Mouse (Mus musculus) limb, embryonic 14.5 days (tissue): ENCODE measurements around the gene Nes. TPM values are rescaled to one million over a fixed set of nuclear protein-coding genes. Genes with fewer than 3 reads are reported as not detected.

Experiments
- ATAC-seq: fragments of 200-750 bp; cut with Nextera tagmentation; 2 replicates; pipeline ENCODE4 v1.8.0; 2017; ENCODE audit warnings: low read depth, moderate number of reproducible peaks, moderate TSS enrichment; ENCODE audit not compliant: low FRiP score
- DNase-seq: peaks from one replicate; pipeline ENCODE4 v3.0.0-alpha.2; 2015; ENCODE audit warnings: low spot score
- H3K27ac ChIP-seq: fragments of 300-500 bp; sonication (generic); replicated peaks from 2 replicates; pipeline ENCODE4 v1.5.1; 2014; ENCODE audit warnings: low read depth, mild to moderate bottlenecking, low read length, moderate library complexity, mixed read lengths
- H3K27me3 ChIP-seq: fragments of 300-500 bp; sonication (generic); 2 replicates; pipeline ENCODE4 v1.6.1; 2014; ENCODE audit warnings: low read length, mixed read lengths; ENCODE audit not compliant: control insufficient read depth, insufficient read depth
- H3K36me3 ChIP-seq: fragments of 300-500 bp; sonication (generic); 2 replicates; pipeline ENCODE4 v1.6.1; 2014; ENCODE audit warnings: mild to moderate bottlenecking, low read length, moderate library complexity, mixed read lengths; ENCODE audit not compliant: control insufficient read depth, insufficient read depth
- H3K4me1 ChIP-seq: fragments of 300-500 bp; sonication (generic); 2 replicates; pipeline ENCODE4 v1.6.1; 2014; ENCODE audit warnings: antibody characterized with exemption, low read length, mixed read lengths; ENCODE audit not compliant: control insufficient read depth, insufficient read depth
- H3K4me2 ChIP-seq: fragments of 300-500 bp; sonication (generic); replicated peaks from 2 replicates; pipeline ENCODE4 v1.6.1; 2014; ENCODE audit warnings: low read depth, mild to moderate bottlenecking, low read length, moderate library complexity; ENCODE audit not compliant: severe bottlenecking
- H3K4me3 ChIP-seq: fragments of 300-500 bp; sonication (generic); replicated peaks from 2 replicates; pipeline ENCODE4 v1.5.1; 2014; ENCODE audit warnings: low read length
- H3K9ac ChIP-seq: fragments of 300-500 bp; sonication (generic); 2 replicates; pipeline ENCODE4 v1.6.1; 2014; ENCODE audit warnings: mild to moderate bottlenecking, low read depth, low read length, moderate library complexity; ENCODE audit not compliant: severe bottlenecking
- H3K9me3 ChIP-seq: fragments of 300-500 bp; sonication (generic); 2 replicates; pipeline ENCODE4 v1.6.1; 2016; ENCODE audit warnings: low read length; ENCODE audit not compliant: control insufficient read depth
- POLR2A ChIP-seq: fragments of 200-500 bp; IDR thresholded peaks from 2 replicates; pipeline ENCODE4 v1.8.0; 2012; ENCODE audit warnings: inconsistent platforms, mild to moderate bottlenecking, moderate library complexity, borderline replicate concordance; ENCODE audit not compliant: insufficient read depth, insufficient read length; ENCODE audit errors: extremely low read depth
- WGBS: fragments of 180-500 bp; shearing (Covaris S2); extraction: QIAGEN DNeasy Blood & Tissue Kit; methylation state at CpG from one replicate; pipeline ENCODE4 v1.1.7; 2014; 5-methylcytosine and 5-hydroxymethylcytosine counted together
- polyA plus RNA-seq, 2 experiments: library from polyadenylated mRNA; depleted of rRNA in 1 of 2; stranded (reverse) in 1 of 2; unstranded in 1 of 2; fragments of >200 nt; fragmentation: Nextera tagmentation in 1 of 2; extraction: Ambion mirVana in 1 of 2; gene quantifications; 2 replicates each; pipeline versions ENCODE4 v1.2.1 to v1.2.3; 2012 to 2014

The Nes gene
- polyA plus RNA-seq, 2 experiments: 28.7 to 36.0 TPM

- no peak overlapping the region for H3K27ac ChIP-seq
- ATAC-seq: no peak
- no peak for DNase-seq
- no peaks in the 10 kb centered on the region for H3K9me3 ChIP-seq
- H3K27me3 ChIP-seq: peaks cover 61% of the 10 kb centered on the region
- whole genome bisulfite sequencing: 53% methylated on average over 7 of the region's 7 CpGs
- peaks cover 6% of the 10 kb centered on the region for H3K4me1 ChIP-seq
- no peak overlapping the region for H3K4me3 ChIP-seq
- no peak overlapping the region for H3K4me2 ChIP-seq
- H3K36me3 ChIP-seq: no peaks in the 10 kb centered on the region
- no peak overlapping the region for H3K9ac ChIP-seq
- TF ChIP-seq POLR2A: no peak
Measured at GRCm38 (mm10) chr3:88026823-88027222, 55.9 kb downstream of the Nes start.

- WGBS: 55% methylated on average over 5 of the region's 5 CpGs
- DNase-seq (no peak), ATAC-seq (no peak)
- H3K4me2 ChIP-seq: no peak within 1 kb of the TSS
- no peak for TF ChIP-seq POLR2A
- no peaks in the 10 kb centered on the region for H3K36me3 ChIP-seq
- no peak within 1 kb of the TSS for H3K9ac ChIP-seq
- H3K4me1 ChIP-seq: peaks cover 5% of the 10 kb centered on the region
- H3K27me3 ChIP-seq: peaks cover 57% of the 10 kb centered on the region
- H3K27ac ChIP-seq: no peak within 1 kb of the TSS
- no peaks in the 10 kb centered on the region for H3K9me3 ChIP-seq
- H3K4me3 ChIP-seq: no peak within 1 kb of the TSS
Measured at GRCm38 (mm10) chr3:88027434-88028186, 56.7 kb downstream of the Nes start, which contains the start of gene Hapln2. Hapln2 (minus strand) TSS chr3:88027583.

Other genes with a start within 250 kb of the Nes start
- gene Lrrc71, start 222.5 kb upstream of the Nes start, polyA plus RNA-seq (2012; rRNA removed): 0.28 and 0.52 TPM in 2 replicates
- gene Lrrc71, start 222.5 kb upstream of the Nes start, polyA plus RNA-seq (2014; fragmentation: Nextera tagmentation; extraction: Ambion mirVana): 0.33 and 0.83 TPM in 2 replicates
- gene Ntrk1, start 175.9 kb upstream of the Nes start, polyA plus RNA-seq (2012; rRNA removed): 2.7 and 3.7 TPM in 2 replicates
- gene Ntrk1, start 175.9 kb upstream of the Nes start, polyA plus RNA-seq (2014; fragmentation: Nextera tagmentation; extraction: Ambion mirVana): 1.3 and 2.1 TPM in 2 replicates
- 1.4 and 1.7 TPM in 2 replicates for gene Insrr, start 174.1 kb upstream of the Nes start, polyA plus RNA-seq (2012; rRNA removed)
- gene Insrr, start 174.1 kb upstream of the Nes start, polyA plus RNA-seq (2014; fragmentation: Nextera tagmentation; extraction: Ambion mirVana): 0.22 and 0.35 TPM in 2 replicates
- 47.2 and 65.4 TPM in 2 replicates for gene Pear1, start 146.8 kb upstream of the Nes start, polyA plus RNA-seq (2012; rRNA removed)
- gene Pear1, start 146.8 kb upstream of the Nes start, polyA plus RNA-seq (2014; fragmentation: Nextera tagmentation; extraction: Ambion mirVana): 21.5 and 27.0 TPM in 2 replicates
- 0.08 and 0.18 TPM in 2 replicates for gene Sh2d2a, start 124.3 kb upstream of the Nes start, polyA plus RNA-seq (2012; rRNA removed)
- not detected in 2 replicates for gene Sh2d2a, start 124.3 kb upstream of the Nes start, polyA plus RNA-seq (2014; fragmentation: Nextera tagmentation; extraction: Ambion mirVana)
- gene Prcc, start 85.5 kb upstream of the Nes start, polyA plus RNA-seq (2012; rRNA removed): 48.5 and 50.6 TPM in 2 replicates
- gene Prcc, start 85.5 kb upstream of the Nes start, polyA plus RNA-seq (2014; fragmentation: Nextera tagmentation; extraction: Ambion mirVana): 15.8 and 16.8 TPM in 2 replicates
- gene Hdgf, start 64.8 kb upstream of the Nes start, polyA plus RNA-seq (2012; rRNA removed): 160 and 203 TPM in 2 replicates
- 260 and 268 TPM in 2 replicates for gene Hdgf, start 64.8 kb upstream of the Nes start, polyA plus RNA-seq (2014; fragmentation: Nextera tagmentation; extraction: Ambion mirVana)
- 88.6 and 124 TPM in 2 replicates for gene Mrpl24, start 51.6 kb upstream of the Nes start, polyA plus RNA-seq (2012; rRNA removed)
- 66.2 and 75.7 TPM in 2 replicates for gene Mrpl24, start 51.6 kb upstream of the Nes start, polyA plus RNA-seq (2014; fragmentation: Nextera tagmentation; extraction: Ambion mirVana)
- 35.7 and 39.7 TPM in 2 replicates for gene Isg20l2, start 40.8 kb upstream of the Nes start, polyA plus RNA-seq (2012; rRNA removed)
- gene Isg20l2, start 40.8 kb upstream of the Nes start, polyA plus RNA-seq (2014; fragmentation: Nextera tagmentation; extraction: Ambion mirVana): 26.7 and 27.0 TPM in 2 replicates
- gene Rrnad1, start 40.4 kb upstream of the Nes start, polyA plus RNA-seq (2012; rRNA removed): 53.6 and 61.8 TPM in 2 replicates
- gene Rrnad1, start 40.4 kb upstream of the Nes start, polyA plus RNA-seq (2014; fragmentation: Nextera tagmentation; extraction: Ambion mirVana): 15.6 and 18.7 TPM in 2 replicates
- 176 and 192 TPM in 2 replicates for gene Crabp2, start 22.4 kb upstream of the Nes start, polyA plus RNA-seq (2012; rRNA removed)
- gene Crabp2, start 22.4 kb upstream of the Nes start, polyA plus RNA-seq (2014; fragmentation: Nextera tagmentation; extraction: Ambion mirVana): 267 and 331 TPM in 2 replicates
- 1.6 and 1.8 TPM in 2 replicates for gene Bcan, start 29.2 kb downstream of the Nes start, polyA plus RNA-seq (2012; rRNA removed)
- 0.39 and 0.41 TPM in 2 replicates for gene Bcan, start 29.2 kb downstream of the Nes start, polyA plus RNA-seq (2014; fragmentation: Nextera tagmentation; extraction: Ambion mirVana)
- 0.29 and 0.63 TPM in 2 replicates for gene Hapln2, start 56.5 kb downstream of the Nes start, polyA plus RNA-seq (2012; rRNA removed)
- 0.15 and 0.22 TPM in 2 replicates for gene Hapln2, start 56.5 kb downstream of the Nes start, polyA plus RNA-seq (2014; fragmentation: Nextera tagmentation; extraction: Ambion mirVana)
- 8.3 and 16.2 TPM in 2 replicates for gene Gpatch4, start 72.0 kb downstream of the Nes start, polyA plus RNA-seq (2012; rRNA removed)
- 29.7 and 30.2 TPM in 2 replicates for gene Gpatch4, start 72.0 kb downstream of the Nes start, polyA plus RNA-seq (2014; fragmentation: Nextera tagmentation; extraction: Ambion mirVana)
- gene Naxe, start 87.4 kb downstream of the Nes start, polyA plus RNA-seq (2012; rRNA removed): 101 and 123 TPM in 2 replicates
- gene Naxe, start 87.4 kb downstream of the Nes start, polyA plus RNA-seq (2014; fragmentation: Nextera tagmentation; extraction: Ambion mirVana): 203 and 215 TPM in 2 replicates
- gene Ttc24, start 107.2 kb downstream of the Nes start, polyA plus RNA-seq (2012; rRNA removed): 0.03 TPM in 1 of 2 replicates, not detected in the other
- gene Ttc24, start 107.2 kb downstream of the Nes start, polyA plus RNA-seq (2014; fragmentation: Nextera tagmentation; extraction: Ambion mirVana): not detected in 2 replicates
- gene Iqgap3, start 110.9 kb downstream of the Nes start, polyA plus RNA-seq (2012; rRNA removed): 38.8 and 50.5 TPM in 2 replicates
- 20.0 and 21.0 TPM in 2 replicates for gene Iqgap3, start 110.9 kb downstream of the Nes start, polyA plus RNA-seq (2014; fragmentation: Nextera tagmentation; extraction: Ambion mirVana)
- gene Mef2d, start 171.3 kb downstream of the Nes start, polyA plus RNA-seq (2012; rRNA removed): 58.7 and 79.0 TPM in 2 replicates
- gene Mef2d, start 171.3 kb downstream of the Nes start, polyA plus RNA-seq (2014; fragmentation: Nextera tagmentation; extraction: Ambion mirVana): 27.4 and 29.6 TPM in 2 replicates